Mouse (Mus musculus) cortical plate, adult 2 months (tissue): Measurements from ENCODE around the gene 9030612E09Rik.

ENCODE experiments used
- CTCF ChIP-seq: fragments of 200-500 bp; IDR thresholded peaks from 2 replicates; pipeline ENCODE4 v1.5.1; 2011; ENCODE audit warnings: mild to moderate bottlenecking, control low read depth, low read length; ENCODE audit not compliant: insufficient read depth; ENCODE audit errors: extremely low read depth
- POLR2A ChIP-seq: fragments of 200-500 bp; IDR thresholded peaks from 2 replicates; pipeline ENCODE4 v1.6.1; 2011; ENCODE audit warnings: mild to moderate bottlenecking, low read length, control low read depth; ENCODE audit not compliant: insufficient read depth; ENCODE audit errors: extremely low read depth

GRCm38 (mm10) chr10:43180313-43180912 is 5.9 kb downstream of the 9030612E09Rik start:
- TF ChIP-seq POLR2A (no peak), CTCF (no peak)
